Mouse (Mus musculus): ENCODE measurements around the gene Kri1.

- no peak for TF ChIP-seq E2F4 (IDR thresholded peaks at IDR 0.05; ENCODE audit: borderline replicate concordance, low read depth, low read length)
- no peak for TF ChIP-seq CTCF (IDR thresholded peaks at IDR 0.05 in 2 of 3, conservative IDR thresholded peaks at IDR 0.05 in 1 of 3; ENCODE audit: control insufficient read depth in 1 of 3, insufficient read depth in 1 of 3, low read depth in 2 of 3, low read length in 3 of 3, poor library complexity in 1 of 3, severe bottlenecking in 1 of 3)
- TF ChIP-seq NELFE (IDR thresholded peaks at IDR 0.05; ENCODE audit: low read depth, low read length) = peak; percentile 54
Measured at GRCm38 (mm10) chr9:21309150-21309741, 21.5 kb upstream of the Kri1 start.

Measured in MEL (cell line).